Mouse (Mus musculus) left cerebral cortex, adult 2 months (tissue): ENCODE data around the gene Coa3. TPM values are rescaled to one million over a fixed set of nuclear protein-coding genes. Genes with fewer than 3 reads are reported as not detected.

Source experiments
- DNase-seq, 2 experiments: peaks; one replicate each; pipeline ENCODE4 v3.0.0; 2021 to 2022; ENCODE audit warnings: low spot score in 2 of 2, mixed read lengths in 1 of 2; ENCODE audit errors: extremely low spot score in 1 of 2
- H3K27ac ChIP-seq: fragments of 200-600 bp; 2 replicates; pipeline ENCODE4 v1.8.1; 2022
- H3K4me3 ChIP-seq: fragments of 200-600 bp; 2 replicates; pipeline ENCODE4 v1.8.1; 2022
- CTCF ChIP-seq: fragments of 200-600 bp; IDR thresholded peaks from 2 replicates; pipeline ENCODE4 v1.8.1; 2022; ENCODE audit warnings: antibody characterized with exemption, mild to moderate bottlenecking, moderate library complexity
- intact Hi-C: fragments of 180-260 bp; cut with DNase I; formaldehyde crosslinking; loops from one replicate; pipeline ENCODE4 v1.15.1; 2025
- total RNA-seq, 2 experiments: library from RNA; stranded (reverse); gene quantifications; 2 replicates each; pipeline ENCODE4 v1.2.3; 2021

Coa3 gene
- total RNA-seq, 2 experiments from 2014 or later = 97.5 to 98.4 TPM

DNA sequence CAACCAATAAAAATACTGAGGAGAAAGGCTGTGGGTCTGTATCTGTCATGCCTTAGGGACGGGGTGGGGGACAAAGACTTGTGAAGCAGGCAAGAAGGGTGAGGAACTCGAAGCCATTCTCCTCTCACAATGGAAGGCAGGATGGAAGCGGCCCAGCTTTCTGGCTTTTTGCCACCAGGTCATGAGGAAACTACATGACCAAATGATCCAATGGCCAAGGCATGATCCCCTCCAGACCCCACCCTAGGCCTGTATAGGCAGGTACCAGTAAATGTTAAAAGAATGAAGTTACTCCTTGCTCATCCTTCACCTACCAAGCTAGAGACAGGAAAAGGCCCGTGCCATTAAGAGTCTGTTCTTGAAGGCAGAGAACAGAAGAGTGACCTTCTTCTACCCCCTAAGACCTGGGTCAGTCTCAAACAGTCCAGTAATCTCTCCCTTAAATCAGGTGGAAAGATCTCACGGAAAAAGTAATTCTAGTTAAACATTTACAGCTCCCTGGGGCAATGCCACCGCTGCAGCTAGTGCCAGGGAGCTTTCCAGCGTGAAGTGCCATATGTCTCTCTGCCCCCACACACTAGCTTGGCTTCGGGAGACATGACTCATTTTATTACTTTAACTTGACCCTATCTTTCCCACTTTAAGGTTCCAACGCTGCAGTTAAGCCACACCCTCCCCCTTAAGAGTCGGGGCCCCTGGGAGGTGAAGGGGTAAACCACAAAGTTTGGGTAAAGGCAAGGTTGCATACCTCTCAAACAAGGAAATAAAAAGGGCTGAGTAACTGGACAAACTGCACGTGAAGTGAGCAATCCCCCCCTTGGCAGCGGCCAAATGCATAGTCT lies 1.3 kb downstream of the Coa3 start:
- H3K4me3 ChIP-seq = peak overlapping the region; percentile 84
- H3K27ac ChIP-seq = peak overlapping the region; percentile 91; the same call in 1 of the 2 replicates
- TF ChIP-seq CTCF = no peak
- DNase-seq = peak in 1 of 2 experiments; percentile 29
- intact Hi-C loops = loop anchor here (2.0 kb wide), 2 partner anchors 15 to 25 kb away; partner anchors contain the start of gene Vps25

GRCm38 (mm10) chr11:101276319-101277070 lies 2.4 kb downstream of the Coa3 start:
- no peak for DNase-seq
- intact Hi-C loops = loop anchor here (2.0 kb wide), 1 partner anchor 14 kb away; no protein-coding TSS in a partner anchor
- no peak overlapping the region for H3K4me3 ChIP-seq
- no peak overlapping the region for H3K27ac ChIP-seq
- TF ChIP-seq CTCF = no peak

- no peak for TF ChIP-seq CTCF
- intact Hi-C loops = no loop called here
- no peak overlapping the region for H3K4me3 ChIP-seq
Observed at GRCm38 (mm10) chr11:101275309-101275708, 3.6 kb downstream of the Coa3 start.

GRCm38 (mm10) chr11:101272446-101272845 lies 6.5 kb downstream of the Coa3 start:
- no peak overlapping the region for H3K27ac ChIP-seq
- intact Hi-C loops = no loop called here
- DNase-seq = no peak
- TF ChIP-seq CTCF = no peak
- H3K4me3 ChIP-seq = no peak overlapping the region

More at GRCm38 (mm10) chr11:101275309-101275708, 3.6 kb downstream of the Coa3 start:
- no peak for DNase-seq
- H3K27ac ChIP-seq = no peak overlapping the region

- no peak overlapping the region for H3K4me3 ChIP-seq
- no peak for TF ChIP-seq CTCF
- intact Hi-C loops = no loop called here
- no peak for DNase-seq
- no peak overlapping the region for H3K27ac ChIP-seq
Observed at GRCm38 (mm10) chr11:101269577-101270116, 9.3 kb downstream of the Coa3 start.

DNA sequence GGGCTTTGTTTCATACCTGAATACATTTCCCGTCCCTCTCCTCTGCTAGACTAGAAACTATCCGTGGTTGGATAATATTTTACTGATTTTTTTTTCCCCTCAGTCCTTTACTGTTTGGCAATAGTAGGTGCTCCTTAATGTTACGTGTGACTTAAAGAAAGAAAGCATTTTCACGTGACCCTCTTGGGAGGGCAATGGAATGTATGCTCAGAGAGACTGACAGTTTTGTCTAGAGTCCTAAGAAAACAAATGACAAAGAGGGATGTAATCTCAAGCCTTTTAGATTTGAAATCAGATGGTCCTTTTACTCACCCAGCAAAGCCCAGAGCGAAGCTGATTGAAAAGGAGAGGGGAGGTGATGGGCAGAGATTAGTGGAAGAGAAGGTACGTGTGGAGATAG lies 13.0 kb downstream of the Coa3 start:
- TF ChIP-seq CTCF = no peak
- intact Hi-C loops = no loop called here
- Histone ChIP-seq H3K4me3 (no peak overlapping the region), H3K27ac (no peak overlapping the region)
- no peak for DNase-seq

GRCm38 (mm10) chr11:101264954-101265471 lies 13.9 kb downstream of the Coa3 start:
- intact Hi-C loops = no loop called here
- H3K4me3 ChIP-seq = no peak overlapping the region
- H3K27ac ChIP-seq = no peak overlapping the region

DNA sequence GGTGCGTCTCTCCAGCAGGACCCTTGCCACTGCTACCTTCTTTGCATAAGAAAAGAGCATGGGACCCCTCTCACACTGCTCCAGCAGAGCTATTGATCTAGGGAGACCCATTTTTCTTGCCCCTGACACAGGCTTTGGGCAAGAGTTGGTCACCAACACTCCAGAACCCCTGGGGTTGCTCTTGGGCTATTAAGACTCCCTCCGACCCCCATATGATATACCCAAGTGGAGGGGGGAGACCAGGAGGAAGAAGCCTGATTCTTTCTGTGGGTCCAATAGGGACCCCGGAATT lies 15.0 kb downstream of the Coa3 start:
- intact Hi-C loops = loop anchor here (2.0 kb wide), 1 partner anchor 13 kb away; no protein-coding TSS in a partner anchor
- TF ChIP-seq CTCF = no peak
- Histone ChIP-seq H3K4me3 (no peak overlapping the region), H3K27ac (no peak overlapping the region)
- no peak for DNase-seq

More at GRCm38 (mm10) chr11:101264954-101265471, 13.9 kb downstream of the Coa3 start:
- TF ChIP-seq CTCF = no peak
- DNase-seq = no peak

DNA sequence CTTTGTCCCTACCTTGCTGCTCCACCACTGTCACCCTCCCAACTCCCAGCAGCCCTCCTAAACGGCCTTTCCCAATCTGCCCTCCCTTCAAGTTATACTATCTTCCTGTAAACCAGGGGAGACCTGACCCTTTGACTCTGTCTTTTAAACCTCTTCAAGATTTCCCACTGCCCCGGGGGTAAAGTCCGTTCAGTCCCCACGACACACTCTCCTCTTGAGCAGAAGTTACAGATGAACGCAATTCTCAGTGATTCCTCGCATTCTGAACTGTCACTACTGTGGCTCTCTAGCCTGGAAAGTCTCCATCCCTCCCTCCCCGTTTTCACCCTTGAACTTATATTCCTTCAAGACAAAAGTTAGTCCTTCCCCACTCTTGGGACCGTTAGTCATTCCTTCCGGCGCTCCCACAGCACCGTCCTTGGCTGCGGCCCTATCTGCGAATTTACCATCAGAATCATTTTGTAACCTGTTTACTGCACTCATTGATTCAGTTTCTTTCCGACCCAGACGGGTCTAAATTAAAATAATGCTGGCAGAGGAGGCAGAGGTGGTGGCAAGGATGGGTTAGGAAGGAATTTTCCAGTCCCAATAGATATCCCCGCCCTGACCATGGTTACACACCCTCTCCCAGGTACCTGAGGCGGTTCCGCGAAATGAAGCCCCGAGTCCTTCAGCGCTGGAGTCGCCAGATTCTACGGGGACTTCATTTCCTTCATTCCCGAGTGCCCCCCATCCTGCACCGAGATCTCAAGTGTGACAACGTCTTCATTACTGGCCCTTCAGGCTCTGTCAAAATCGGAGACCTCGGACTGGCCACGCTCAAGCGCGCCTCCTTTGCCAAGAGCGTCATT lies 15.6 kb downstream of the Coa3 start:
- DNase-seq = no peak
- no peak for TF ChIP-seq CTCF
- intact Hi-C loops = loop anchor here (2.0 kb wide), 1 partner anchor 13 kb away; no protein-coding TSS in a partner anchor
- no peak overlapping the region for H3K27ac ChIP-seq
- H3K4me3 ChIP-seq = no peak overlapping the region

- Histone ChIP-seq H3K27ac (no peak overlapping the region), H3K4me3 (no peak overlapping the region)
- intact Hi-C loops = loop anchor here (2.0 kb wide), 1 partner anchor 14 kb away; no protein-coding TSS in a partner anchor
- DNase-seq = no peak
- TF ChIP-seq CTCF = no peak
Observed at GRCm38 (mm10) chr11:101262272-101262967, 16.5 kb downstream of the Coa3 start.
